Mouse (Mus musculus): ENCODE measurements at regions not wholly inside any gene's neighbourhood (a gene's known extent, or its start where the extent isn't known, plus 50 kb on each side); places are given as distances from the start of the nearest gene placed in this dataset.
A peak's percentile ranks its signal among the peaks of the same experiment; 100 is the strongest.

DNA sequence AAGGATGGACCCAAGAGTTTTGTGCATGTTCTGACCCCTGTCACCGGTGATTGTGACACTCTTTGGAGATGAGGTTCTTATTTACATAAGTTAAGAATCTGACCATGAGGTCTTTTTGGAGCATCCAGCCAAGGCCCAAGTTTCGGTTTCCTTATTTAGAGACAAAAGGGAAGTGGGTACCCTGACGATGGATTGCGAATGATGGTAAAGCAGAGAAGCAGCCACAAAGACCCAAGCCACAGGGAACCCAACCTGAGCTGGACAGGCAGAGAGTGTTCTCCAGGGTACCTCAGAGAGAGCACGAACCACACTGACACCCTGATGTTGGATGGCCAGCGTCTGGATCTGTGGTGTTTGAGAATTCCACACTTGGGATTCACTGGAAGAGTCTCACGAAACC is 100.8 kb upstream of the L3mbtl4 start:
- H3K4me1 ChIP-seq (ENCODE audit: control insufficient read depth, insufficient read depth, low read length), result no peaks in the 10 kb centered on the region
- no peak overlapping the region for H3K9ac ChIP-seq (ENCODE audit: low read length)
- DNase-seq (ENCODE audit: low spot score, missing footprints) (no peak), ATAC-seq (ENCODE audit: low FRiP score) (no peak)
- H3K4me2 ChIP-seq, result no peak overlapping the region
- 91% methylated on average over 7 of the region's 7 CpGs for WGBS
- H3K9me3 ChIP-seq (ENCODE audit: control insufficient read depth, low read length), result no peaks in the 10 kb centered on the region
- H3K4me3 ChIP-seq (ENCODE audit: low read depth, low read length), result no peak overlapping the region
- no peak overlapping the region for H3K27ac ChIP-seq (ENCODE audit: low read depth, low read length)
- no peaks in the 10 kb centered on the region for H3K36me3 ChIP-seq (ENCODE audit: control insufficient read depth, insufficient read depth, low read length)
- H3K27me3 ChIP-seq (ENCODE audit: control insufficient read depth, insufficient read depth, low read length), result no peaks in the 10 kb centered on the region

DNA sequence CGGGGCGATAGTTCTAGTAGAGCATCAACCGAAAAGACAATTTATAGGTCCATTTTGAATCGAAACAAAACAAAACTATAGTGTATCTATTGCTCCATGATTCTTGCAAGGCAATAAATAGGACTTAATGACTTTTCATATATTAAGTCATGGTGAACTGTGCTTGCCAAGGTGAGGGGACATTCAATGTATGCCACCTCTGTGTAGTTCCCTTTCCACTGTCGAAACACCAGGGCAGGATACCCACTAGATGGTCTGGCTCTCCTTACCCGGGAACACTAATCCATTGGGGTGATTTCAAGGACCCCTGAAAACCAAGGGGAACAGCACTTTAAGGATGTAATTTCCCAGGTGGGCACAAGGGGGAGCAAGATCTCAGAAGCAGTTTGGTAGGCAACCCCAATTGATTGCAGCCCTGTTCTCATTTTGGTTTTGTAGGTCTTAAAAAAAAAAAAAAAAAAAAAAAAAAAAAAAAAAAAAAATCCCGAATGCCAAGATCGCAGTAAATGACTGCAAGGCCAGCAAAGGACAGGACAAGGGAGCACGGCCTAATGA is 96.9 kb upstream of the L3mbtl4 start:
- Histone ChIP-seq H3K27me3 (ENCODE audit: control insufficient read depth, insufficient read depth, low read length) (no peaks in the 10 kb centered on the region), H3K9me3 (ENCODE audit: control insufficient read depth, low read length) (no peaks in the 10 kb centered on the region), H3K4me3 (ENCODE audit: low read depth, low read length) (no peak overlapping the region), H3K36me3 (ENCODE audit: control insufficient read depth, insufficient read depth, low read length) (no peaks in the 10 kb centered on the region), H3K4me1 (ENCODE audit: control insufficient read depth, insufficient read depth, low read length) (no peaks in the 10 kb centered on the region), H3K4me2 (no peak overlapping the region), H3K27ac (ENCODE audit: low read depth, low read length) (no peak overlapping the region), H3K9ac (ENCODE audit: low read length) (no peak overlapping the region)
- peak; percentile 93 for DNase-seq (ENCODE audit: low spot score, missing footprints)
- ATAC-seq (ENCODE audit: low FRiP score), result no peak
- WGBS, result 62% methylated on average over 9 of the region's 9 CpGs

DNA sequence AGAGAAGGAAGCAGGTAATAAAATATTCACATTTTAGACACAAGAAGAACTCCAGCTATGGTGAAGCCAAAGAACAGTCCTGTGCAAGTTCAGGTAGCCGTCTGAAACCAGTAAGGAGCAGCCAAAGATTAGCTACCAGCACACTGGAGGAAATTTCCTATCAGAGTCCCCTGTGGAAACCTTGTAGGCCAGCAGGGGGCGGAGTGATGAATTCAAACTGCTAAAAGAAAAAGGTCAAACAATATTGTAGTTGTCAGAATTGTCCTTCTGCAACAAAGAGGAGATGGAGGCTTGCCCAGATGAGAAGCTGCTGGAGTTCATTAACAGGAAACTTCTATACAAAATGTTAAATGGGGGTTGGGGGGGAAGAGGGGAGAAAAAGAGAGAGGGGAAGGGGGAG is 95.8 kb upstream of the L3mbtl4 start:
- H3K36me3 ChIP-seq (ENCODE audit: control insufficient read depth, insufficient read depth, low read length), result no peaks in the 10 kb centered on the region
- no peaks in the 10 kb centered on the region for H3K4me1 ChIP-seq (ENCODE audit: control insufficient read depth, insufficient read depth, low read length)
- no peak overlapping the region for H3K4me2 ChIP-seq
- H3K27me3 ChIP-seq (ENCODE audit: control insufficient read depth, insufficient read depth, low read length), result no peaks in the 10 kb centered on the region
- no peak overlapping the region for H3K4me3 ChIP-seq (ENCODE audit: low read depth, low read length)
- H3K9me3 ChIP-seq (ENCODE audit: control insufficient read depth, low read length), result no peaks in the 10 kb centered on the region
- WGBS, result 28% methylated on average over 2 of the region's 2 CpGs
- no peak overlapping the region for H3K9ac ChIP-seq (ENCODE audit: low read length)
- no peak overlapping the region for H3K27ac ChIP-seq (ENCODE audit: low read depth, low read length)
- ATAC-seq (ENCODE audit: low FRiP score), result no peak
- peak; percentile 85 for DNase-seq (ENCODE audit: low spot score, missing footprints)

- ATAC-seq (ENCODE audit: low FRiP score) (no peak), DNase-seq (ENCODE audit: low spot score, missing footprints) (peak; percentile 75)
- Histone ChIP-seq H3K9me3 (ENCODE audit: control insufficient read depth, low read length) (no peaks in the 10 kb centered on the region), H3K4me1 (ENCODE audit: control insufficient read depth, insufficient read depth, low read length) (no peaks in the 10 kb centered on the region), H3K4me2 (no peak overlapping the region), H3K9ac (ENCODE audit: low read length) (no peak overlapping the region), H3K27ac (ENCODE audit: low read depth, low read length) (no peak overlapping the region), H3K27me3 (ENCODE audit: control insufficient read depth, insufficient read depth, low read length) (no peaks in the 10 kb centered on the region), H3K4me3 (ENCODE audit: low read depth, low read length) (no peak overlapping the region), H3K36me3 (ENCODE audit: control insufficient read depth, insufficient read depth, low read length) (no peaks in the 10 kb centered on the region)
- WGBS, result 72% methylated on average over 2 of the region's 2 CpGs
Observed at GRCm38 (mm10) chr17:68185385-68185784, 88.2 kb upstream of the L3mbtl4 start.

GRCm38 (mm10) chr17:68189888-68190287 is 83.7 kb upstream of the L3mbtl4 start:
- ATAC-seq (ENCODE audit: low FRiP score) (no peak), DNase-seq (ENCODE audit: low spot score, missing footprints) (no peak)
- Histone ChIP-seq H3K9ac (ENCODE audit: low read length) (no peak overlapping the region), H3K4me1 (ENCODE audit: control insufficient read depth, insufficient read depth, low read length) (no peaks in the 10 kb centered on the region), H3K27ac (ENCODE audit: low read depth, low read length) (no peak overlapping the region), H3K36me3 (ENCODE audit: control insufficient read depth, insufficient read depth, low read length) (no peaks in the 10 kb centered on the region), H3K27me3 (ENCODE audit: control insufficient read depth, insufficient read depth, low read length) (no peaks in the 10 kb centered on the region), H3K4me2 (no peak overlapping the region), H3K4me3 (ENCODE audit: low read depth, low read length) (no peak overlapping the region), H3K9me3 (ENCODE audit: control insufficient read depth, low read length) (no peaks in the 10 kb centered on the region)
- WGBS, result 75% methylated on average over 4 of the region's 4 CpGs

- Histone ChIP-seq H3K4me1 (ENCODE audit: control insufficient read depth, insufficient read depth, low read length) (no peaks in the 10 kb centered on the region), H3K4me2 (no peak overlapping the region), H3K9ac (ENCODE audit: low read length) (no peak overlapping the region), H3K4me3 (ENCODE audit: low read depth, low read length) (no peak overlapping the region), H3K27me3 (ENCODE audit: control insufficient read depth, insufficient read depth, low read length) (no peaks in the 10 kb centered on the region), H3K9me3 (ENCODE audit: control insufficient read depth, low read length) (no peaks in the 10 kb centered on the region), H3K36me3 (ENCODE audit: control insufficient read depth, insufficient read depth, low read length) (no peaks in the 10 kb centered on the region), H3K27ac (ENCODE audit: low read depth, low read length) (no peak overlapping the region)
- ATAC-seq (ENCODE audit: low FRiP score), result no peak
- 80% methylated on average over 4 of the region's 4 CpGs for WGBS
- peak; percentile 12 for DNase-seq (ENCODE audit: low spot score, missing footprints)
Observed at GRCm38 (mm10) chr17:68205545-68205944, 68.1 kb upstream of the L3mbtl4 start.

DNA sequence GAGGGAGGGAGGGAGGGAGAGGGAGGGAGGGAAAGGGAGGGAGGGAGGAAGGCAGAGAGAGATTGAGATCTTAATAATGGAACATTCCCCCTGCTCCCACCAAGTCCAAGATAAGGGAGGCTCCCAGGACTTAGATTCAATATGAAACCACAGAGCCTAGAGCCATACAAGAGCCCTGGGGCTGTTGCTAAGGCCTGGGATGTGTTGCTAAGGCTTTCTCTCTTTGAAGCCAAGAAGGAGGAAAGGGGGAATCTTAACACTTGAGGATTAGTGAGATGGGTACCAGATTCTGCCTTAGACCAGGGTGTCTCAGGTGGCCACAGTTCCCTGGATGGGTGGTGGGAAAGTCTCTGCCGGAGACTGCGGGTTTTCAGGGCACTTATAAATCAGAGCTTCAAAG is 64.8 kb upstream of the L3mbtl4 start:
- H3K36me3 ChIP-seq (ENCODE audit: control insufficient read depth, insufficient read depth, low read length), result no peaks in the 10 kb centered on the region
- ATAC-seq (ENCODE audit: low FRiP score), result no peak

DNA sequence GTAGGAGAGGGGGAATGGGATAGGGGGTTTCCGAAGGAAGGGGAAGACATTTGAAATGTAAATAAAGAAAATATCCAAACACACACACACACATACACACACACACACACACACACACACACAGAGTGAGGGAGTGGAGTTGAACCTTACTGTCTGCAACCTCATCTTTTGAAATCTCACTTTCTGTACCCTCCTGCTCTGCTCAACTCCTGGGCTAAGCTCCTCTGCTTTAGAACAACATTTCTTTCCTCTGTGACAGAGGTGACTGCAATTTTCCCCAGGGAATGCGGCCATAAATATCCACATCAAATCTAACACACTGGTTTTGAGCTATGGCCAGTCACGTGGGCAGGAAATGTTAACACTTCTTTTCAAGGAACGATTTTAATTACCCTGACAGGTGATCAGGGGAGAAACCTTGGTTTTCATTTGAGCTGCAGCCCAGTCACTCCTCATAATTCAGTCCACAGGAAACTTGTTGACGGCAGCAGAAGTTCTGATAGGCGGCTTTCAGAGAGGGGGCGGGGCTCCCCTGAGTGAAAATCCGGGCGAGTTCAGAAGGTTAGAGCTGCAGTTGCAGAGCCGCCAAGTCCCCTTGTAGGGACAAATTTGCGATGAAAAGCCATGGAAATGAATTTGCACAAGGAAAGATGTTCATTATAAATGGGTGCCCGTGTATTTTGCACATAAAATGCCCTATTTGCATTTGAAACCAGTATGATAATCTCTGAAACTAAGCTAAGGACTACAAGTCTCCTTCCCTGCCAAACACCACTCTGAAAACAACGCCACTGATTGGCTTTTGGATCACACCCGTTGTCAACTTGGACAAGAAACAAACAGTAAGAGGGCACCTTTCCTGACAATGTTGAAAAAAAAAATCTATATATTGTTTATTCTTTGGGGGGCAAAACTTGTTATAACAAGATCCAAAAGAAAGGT is 63.0 kb upstream of the L3mbtl4 start:
- Histone ChIP-seq H3K27me3 (ENCODE audit: control insufficient read depth, insufficient read depth, low read length) (no peaks in the 10 kb centered on the region), H3K4me3 (ENCODE audit: low read depth, low read length) (no peak overlapping the region), H3K36me3 (ENCODE audit: control insufficient read depth, insufficient read depth, low read length) (no peaks in the 10 kb centered on the region), H3K4me1 (ENCODE audit: control insufficient read depth, insufficient read depth, low read length) (no peaks in the 10 kb centered on the region), H3K4me2 (peak overlapping the region; percentile 25), H3K9me3 (ENCODE audit: control insufficient read depth, low read length) (no peaks in the 10 kb centered on the region), H3K9ac (ENCODE audit: low read length) (no peak overlapping the region), H3K27ac (ENCODE audit: low read depth, low read length) (no peak overlapping the region)
- DNase-seq (ENCODE audit: low spot score, missing footprints), result peak; percentile 88
- WGBS, result 28% methylated on average over 14 of the region's 14 CpGs
- ATAC-seq (ENCODE audit: low FRiP score), result peak; percentile 74

More for the DNA sequence above, 64.8 kb upstream of the L3mbtl4 start:
- Histone ChIP-seq H3K9me3 (ENCODE audit: control insufficient read depth, low read length) (no peaks in the 10 kb centered on the region), H3K27ac (ENCODE audit: low read depth, low read length) (no peak overlapping the region), H3K4me1 (ENCODE audit: control insufficient read depth, insufficient read depth, low read length) (no peaks in the 10 kb centered on the region), H3K4me2 (no peak overlapping the region), H3K27me3 (ENCODE audit: control insufficient read depth, insufficient read depth, low read length) (no peaks in the 10 kb centered on the region), H3K9ac (ENCODE audit: low read length) (no peak overlapping the region), H3K4me3 (ENCODE audit: low read depth, low read length) (no peak overlapping the region)
- 58% methylated on average over 2 of the region's 2 CpGs for WGBS
- peak; percentile 73 for DNase-seq (ENCODE audit: low spot score, missing footprints)

DNA sequence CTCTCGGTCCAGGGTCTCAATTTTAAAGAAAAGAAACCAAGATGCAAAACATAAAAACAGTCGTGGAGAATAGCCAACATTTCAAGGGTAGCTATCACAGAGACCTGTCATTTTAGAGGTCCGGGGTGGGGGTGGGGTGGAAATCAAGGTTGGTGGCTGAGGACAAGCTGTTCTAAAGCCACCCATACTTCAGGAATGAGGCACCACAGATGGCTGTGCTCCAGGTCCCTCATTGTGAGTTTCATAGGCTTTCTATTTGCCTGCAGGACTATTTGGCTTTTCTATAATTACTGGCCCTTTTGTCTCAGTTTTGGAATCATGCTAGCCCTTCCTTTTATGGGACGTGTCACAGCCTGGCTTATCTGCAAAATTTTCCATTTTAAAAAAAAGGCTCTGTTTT is 55.4 kb upstream of the L3mbtl4 start:
- WGBS, result 88% methylated on average over 4 of the region's 4 CpGs
- Histone ChIP-seq H3K9ac (ENCODE audit: low read length) (no peak overlapping the region), H3K4me2 (no peak overlapping the region), H3K27ac (ENCODE audit: low read depth, low read length) (no peak overlapping the region), H3K4me3 (ENCODE audit: low read depth, low read length) (no peak overlapping the region), H3K27me3 (ENCODE audit: control insufficient read depth, insufficient read depth, low read length) (no peaks in the 10 kb centered on the region), H3K36me3 (ENCODE audit: control insufficient read depth, insufficient read depth, low read length) (no peaks in the 10 kb centered on the region), H3K9me3 (ENCODE audit: control insufficient read depth, low read length) (no peaks in the 10 kb centered on the region), H3K4me1 (ENCODE audit: control insufficient read depth, insufficient read depth, low read length) (no peaks in the 10 kb centered on the region)
- ATAC-seq (ENCODE audit: low FRiP score) (no peak), DNase-seq (ENCODE audit: low spot score, missing footprints) (no peak)
